Mouse (Mus musculus) cortical plate, adult 2 months (tissue): ENCODE measurements around the gene Dync1li2.

Experiments
- CTCF ChIP-seq: fragments of 200-500 bp; IDR thresholded peaks from 2 replicates; pipeline ENCODE4 v1.5.1; 2011; ENCODE audit warnings: mild to moderate bottlenecking, control low read depth, low read length; ENCODE audit not compliant: insufficient read depth; ENCODE audit errors: extremely low read depth
- POLR2A ChIP-seq: fragments of 200-500 bp; IDR thresholded peaks from 2 replicates; pipeline ENCODE4 v1.6.1; 2011; ENCODE audit warnings: mild to moderate bottlenecking, low read length, control low read depth; ENCODE audit not compliant: insufficient read depth; ENCODE audit errors: extremely low read depth

DNA sequence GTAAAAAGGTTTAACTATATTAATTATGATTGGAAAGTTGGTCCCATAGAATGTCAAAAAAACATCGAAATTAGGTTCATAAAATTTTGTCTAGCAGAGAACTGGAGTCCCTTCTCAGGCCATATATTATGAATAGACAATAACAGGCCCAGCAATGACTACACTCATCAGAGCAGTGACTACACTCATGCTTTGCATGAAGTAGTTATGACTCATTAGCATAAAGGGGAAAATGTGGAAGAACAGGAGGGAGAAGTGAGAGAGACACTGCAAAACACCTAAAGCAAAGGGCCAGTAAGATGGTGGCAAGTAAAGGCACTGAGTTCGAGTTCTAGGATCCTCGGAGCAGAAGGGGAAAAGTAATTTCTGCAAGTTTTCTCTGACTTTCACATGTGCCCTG lies 3.2 kb upstream of the Dync1li2 start:
- no peak for TF ChIP-seq CTCF
- TF ChIP-seq POLR2A = no peak
